Mouse (Mus musculus) urinary bladder, postnatal 4 days (tissue): ENCODE data around the gene Hrnr.

Experiments
- DNase-seq, 2 experiments: peaks; one replicate each; pipeline ENCODE4 v3.0.0; 2021 to 2022; ENCODE audit warnings: low spot score in 2 of 2

Hrnr gene

GRCm38 (mm10) chr3:93319449-93319848 lies at the start of gene Hrnr:
Gene Hrnr, plus strand, starts transcription at chr3:93319749.
- no peak for DNase-seq

GRCm38 (mm10) chr3:93273223-93273622 lies 46.3 kb upstream of the Hrnr start, which contains the start of gene Flg:
Gene Flg, plus strand, starts transcription at chr3:93273523.
- DNase-seq: no peak

GRCm38 (mm10) chr3:93297542-93297941 lies 22.0 kb upstream of the Hrnr start:
- DNase-seq: no peak

- no peak for DNase-seq
Measured at GRCm38 (mm10) chr3:93299832-93300231, 19.7 kb upstream of the Hrnr start.

- DNase-seq: no peak
Measured at GRCm38 (mm10) chr3:93301896-93302295, 17.7 kb upstream of the Hrnr start.

- no peak for DNase-seq
Measured at GRCm38 (mm10) chr3:93306142-93306541, 13.4 kb upstream of the Hrnr start.

- no peak for DNase-seq
Measured at GRCm38 (mm10) chr3:93311371-93311770, 8.2 kb upstream of the Hrnr start.

GRCm38 (mm10) chr3:93314388-93314787 lies 5.2 kb upstream of the Hrnr start:
- no peak for DNase-seq

- no peak for DNase-seq
Measured at GRCm38 (mm10) chr3:93337749-93338148, 18.2 kb downstream of the Hrnr start.

- no peak for DNase-seq
Measured at GRCm38 (mm10) chr3:93340021-93340420, 20.5 kb downstream of the Hrnr start.

GRCm38 (mm10) chr3:93346896-93347295 lies 27.3 kb downstream of the Hrnr start:
- no peak for DNase-seq

- peak; percentile 41 to 74 for DNase-seq
Measured at GRCm38 (mm10) chr3:93360045-93360444, 40.5 kb downstream of the Hrnr start.

- DNase-seq: no peak
Measured at GRCm38 (mm10) chr3:93361933-93362574, 42.5 kb downstream of the Hrnr start.

- no peak for DNase-seq
Measured at GRCm38 (mm10) chr3:93366966-93367575, 47.5 kb downstream of the Hrnr start.

- DNase-seq: no peak
Measured at GRCm38 (mm10) chr3:93368171-93368570, 48.6 kb downstream of the Hrnr start.

GRCm38 (mm10) chr3:93373416-93373815 lies 53.9 kb downstream of the Hrnr start:
- no peak for DNase-seq

- DNase-seq: no peak
Measured at GRCm38 (mm10) chr3:93375196-93375595, 55.6 kb downstream of the Hrnr start.

GRCm38 (mm10) chr3:93375601-93376000 lies 56.1 kb downstream of the Hrnr start:
- no peak for DNase-seq

GRCm38 (mm10) chr3:93378146-93378545 lies 58.6 kb downstream of the Hrnr start:
- no peak for DNase-seq
